Comparison of ENCODE assay signal across 20 mouse cellular contexts in the genomic region with DNA sequence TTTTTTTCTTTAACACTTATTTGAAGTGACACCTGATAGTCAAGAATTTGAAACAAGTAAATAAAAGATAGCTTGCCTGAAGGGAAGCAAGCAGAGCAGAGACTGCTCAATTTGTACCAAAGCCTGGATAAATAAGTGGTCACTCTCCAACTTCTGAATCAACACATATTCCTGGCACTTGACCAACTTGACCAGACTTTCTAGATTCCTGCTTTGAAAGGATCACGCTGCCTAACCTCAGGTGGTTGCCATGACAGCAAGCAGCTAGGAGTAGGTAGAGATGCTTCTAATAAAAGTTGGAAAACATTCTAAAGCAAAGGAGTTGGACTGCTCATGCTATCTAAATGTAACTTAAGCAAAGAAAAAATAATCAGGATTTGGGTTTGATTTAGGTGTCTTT.
DNase-seq lines count a peak whose midpoint lies in the region; ATAC-seq and TF ChIP-seq lines count a peak whose summit lies in the region.
"Had no signal": no experiment of that assay in that cellular context is flagged by ENCODE, and none has a peak within 500 bp of the region (broad histone marks: within the 10 kb centered on the region; RNA-seq: fewer than 3 reads in every experiment).

No protein-coding gene starts in this region.

- peaks cover 10% of the 10 kb centered on the region; the same call in 1 of the 2 replicates for H3K9me3 ChIP-seq in embryonic facial prominence, embryonic 14.5 days (ENCODE audit: control insufficient read depth, low read length)
- peaks cover 6% of the 10 kb centered on the region; the same call in 1 of the 2 replicates for H3K9me3 ChIP-seq in embryonic facial prominence, embryonic 10.5 days
- no peaks in the 10 kb centered on the region for H3K9me3 ChIP-seq in lung, postnatal 0 days (ENCODE audit: low read length)
- no peaks in the 10 kb centered on the region for H3K9me3 ChIP-seq in intestine, postnatal 0 days (ENCODE audit: control insufficient read depth)
- H3K9me3 ChIP-seq: liver, embryonic 12.5 days; lung, embryonic 15.5 days; neural tube, embryonic 12.5 days had no signal

- peak; percentile 65 for DNase-seq in embryonic facial prominence, embryonic 14.5 days (ENCODE audit: low spot score)
- no peak for DNase-seq in embryonic facial prominence, embryonic 10.5 days (ENCODE audit: low spot score)
- peak; percentile 37 for DNase-seq in lung, postnatal 0 days (ENCODE audit: low spot score)
- DNase-seq in lung, postnatal 4 days: no peak
- DNase-seq in cerebellum, postnatal 10 days: peak; percentile 74 to 79
- peak; percentile 8 for DNase-seq in lung, postnatal 36 days
- DNase-seq: adrenal gland, adult 2 months; gastrocnemius, postnatal 14 days; heart, adult 18-20 months; heart, postnatal 4 days; kidney, adult 11 months; right cerebral cortex, adult 18-20 months had no signal

- no peak overlapping the region for H3K4me3 ChIP-seq in embryonic facial prominence, embryonic 14.5 days (ENCODE audit: low read depth, low read length)
- no peak overlapping the region for H3K4me3 ChIP-seq in embryonic facial prominence, embryonic 10.5 days
- no peak overlapping the region for H3K4me3 ChIP-seq in lung, postnatal 0 days (ENCODE audit: low read depth, low read length)
- no peak overlapping the region for H3K4me3 ChIP-seq in intestine, postnatal 0 days (ENCODE audit: low read depth, low read length)
- H3K4me3 ChIP-seq: erythroblast, embryonic 14.5 days; forebrain, embryonic 15.5 days; heart, embryonic 15.5 days; liver, embryonic 12.5 days; lung, embryonic 15.5 days; neural tube, embryonic 12.5 days had no signal

- 35% methylated on average over 1 of the region's 1 CpGs for WGBS in embryonic facial prominence, embryonic 14.5 days
- WGBS in embryonic facial prominence, embryonic 10.5 days: 72% methylated on average over 1 of the region's 1 CpGs
- WGBS in lung, postnatal 0 days: 44% methylated on average over 1 of the region's 1 CpGs
- 32% methylated on average over 1 of the region's 1 CpGs for WGBS in intestine, postnatal 0 days

- H3K9ac ChIP-seq in embryonic facial prominence, embryonic 14.5 days (ENCODE audit: low read depth, low read length): no peak overlapping the region
- H3K9ac ChIP-seq in lung, postnatal 0 days (replicated peaks; ENCODE audit: low read depth): no peak overlapping the region
- H3K9ac ChIP-seq in intestine, postnatal 0 days (ENCODE audit: low read depth, low read length): no peak overlapping the region
- H3K9ac ChIP-seq: forebrain, embryonic 15.5 days; heart, embryonic 15.5 days; liver, embryonic 12.5 days; lung, embryonic 15.5 days; neural tube, embryonic 12.5 days had no signal

- no peaks in the 10 kb centered on the region for H3K36me3 ChIP-seq in embryonic facial prominence, embryonic 14.5 days (ENCODE audit: control insufficient read depth, insufficient read depth, low read length)
- H3K36me3 ChIP-seq in embryonic facial prominence, embryonic 10.5 days (replicated peaks): no peaks in the 10 kb centered on the region
- H3K36me3 ChIP-seq in lung, postnatal 0 days (ENCODE audit: insufficient read depth, low read length): no peaks in the 10 kb centered on the region
- H3K36me3 ChIP-seq in intestine, postnatal 0 days (ENCODE audit: control insufficient read depth, insufficient read depth): no peaks in the 10 kb centered on the region
- H3K36me3 ChIP-seq: forebrain, embryonic 15.5 days; heart, embryonic 15.5 days; liver, embryonic 12.5 days; lung, embryonic 15.5 days; neural tube, embryonic 12.5 days had no signal

- no peak overlapping the region for H3K4me2 ChIP-seq in embryonic facial prominence, embryonic 14.5 days (ENCODE audit: low read depth, low read length)
- H3K4me2 ChIP-seq in lung, postnatal 0 days (replicated peaks; ENCODE audit: low read depth, low read length): no peak overlapping the region
- no peak overlapping the region for H3K4me2 ChIP-seq in intestine, postnatal 0 days (replicated peaks; ENCODE audit: low read depth)
- H3K4me2 ChIP-seq: forebrain, embryonic 15.5 days; heart, embryonic 15.5 days; liver, embryonic 12.5 days; lung, embryonic 15.5 days; neural tube, embryonic 12.5 days had no signal

- TF ChIP-seq EP300 in lung, postnatal 0 days (IDR thresholded peaks at IDR 0.05): no peak

- H3K4me1 ChIP-seq in embryonic facial prominence, embryonic 14.5 days (ENCODE audit: control insufficient read depth, insufficient read depth, low read length): no peaks in the 10 kb centered on the region
- no peaks in the 10 kb centered on the region for H3K4me1 ChIP-seq in embryonic facial prominence, embryonic 10.5 days
- no peaks in the 10 kb centered on the region for H3K4me1 ChIP-seq in lung, postnatal 0 days (ENCODE audit: insufficient read depth, low read depth, low read length)
- no peaks in the 10 kb centered on the region for H3K4me1 ChIP-seq in intestine, postnatal 0 days (replicated peaks; ENCODE audit: control insufficient read depth, insufficient read depth, low read length)
- H3K4me1 ChIP-seq: forebrain, embryonic 15.5 days; heart, embryonic 15.5 days; liver, embryonic 12.5 days; lung, embryonic 15.5 days; neural tube, embryonic 12.5 days had no signal

- TF ChIP-seq CTCF in lung, postnatal 0 days (IDR thresholded peaks at IDR 0.05): no peak
- TF ChIP-seq CTCF in intestine, postnatal 0 days (IDR thresholded peaks at IDR 0.05; ENCODE audit: low read depth): no peak

- H3K27me3 ChIP-seq in embryonic facial prominence, embryonic 14.5 days (replicated peaks; ENCODE audit: control insufficient read depth, insufficient read depth, low read length): no peaks in the 10 kb centered on the region
- no peaks in the 10 kb centered on the region for H3K27me3 ChIP-seq in embryonic facial prominence, embryonic 10.5 days (replicated peaks; ENCODE audit: low read depth, poor library complexity, severe bottlenecking)
- H3K27me3 ChIP-seq in lung, postnatal 0 days (replicated peaks; ENCODE audit: insufficient read depth, low read length): no peaks in the 10 kb centered on the region
- no peaks in the 10 kb centered on the region for H3K27me3 ChIP-seq in intestine, postnatal 0 days (replicated peaks; ENCODE audit: control insufficient read depth, insufficient read depth, low read length)
- H3K27me3 ChIP-seq: forebrain, embryonic 15.5 days; heart, embryonic 15.5 days; liver, embryonic 12.5 days; lung, embryonic 15.5 days; neural tube, embryonic 12.5 days had no signal

- H3K27ac ChIP-seq in embryonic facial prominence, embryonic 14.5 days (replicated peaks; ENCODE audit: low read depth, low read length): no peak overlapping the region
- H3K27ac ChIP-seq in embryonic facial prominence, embryonic 10.5 days (replicated peaks): no peak overlapping the region
- no peak overlapping the region for H3K27ac ChIP-seq in lung, postnatal 0 days (ENCODE audit: low read length)
- no peak overlapping the region for H3K27ac ChIP-seq in intestine, postnatal 0 days (ENCODE audit: low read depth, low read length)
- H3K27ac ChIP-seq: forebrain, embryonic 15.5 days; heart, embryonic 15.5 days; liver, embryonic 12.5 days; lung, embryonic 15.5 days; neural tube, embryonic 12.5 days had no signal

- no peak for ATAC-seq in embryonic facial prominence, embryonic 14.5 days (ENCODE audit: low read depth)
- ATAC-seq in lung, postnatal 0 days: no peak
- no peak for ATAC-seq in intestine, postnatal 0 days
- ATAC-seq: forebrain, embryonic 15.5 days; hindbrain, embryonic 16.5 days; liver, embryonic 12.5 days had no signal

Comparison
In these comparisons a context has a peak if more than half of its experiments do, and no peak if none do; other contexts are left out.
1. DNase-seq: peak in embryonic facial prominence, embryonic 14.5 days (single experiment), lung, postnatal 0 days (single experiment), cerebellum, postnatal 10 days (2 of 2) and lung, postnatal 36 days (single experiment); none in embryonic facial prominence, embryonic 10.5 days (single experiment) and lung, postnatal 4 days (0 of 2).